Comparison of ENCODE assay signal across 29 mouse cellular contexts in the genomic region with DNA sequence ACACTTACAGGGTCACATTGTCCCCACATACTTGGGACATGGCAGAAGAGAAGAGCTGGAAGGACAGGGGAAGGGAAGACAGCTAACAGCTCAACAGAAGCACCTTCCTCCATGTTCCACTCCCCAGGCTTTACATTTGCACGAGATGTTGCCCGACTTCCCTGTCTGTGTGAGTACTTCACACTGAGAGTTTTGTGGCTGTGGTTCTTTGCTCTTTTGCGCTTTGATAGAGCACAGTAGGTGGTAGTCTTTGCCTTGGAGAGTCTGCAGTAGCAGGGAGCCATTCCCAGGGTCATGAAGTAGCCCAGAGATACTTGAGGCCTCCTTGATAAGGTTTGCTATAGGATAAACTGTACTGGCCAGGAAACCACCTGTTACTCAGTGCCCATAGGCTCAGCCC.
"Had no signal": no experiment of that assay in that cellular context is flagged by ENCODE, and none has a peak within 500 bp of the region (broad histone marks: within the 10 kb centered on the region; RNA-seq: fewer than 3 reads in every experiment).

No protein-coding gene starts in this region.

- H3K9ac ChIP-seq: heart, embryonic 12.5 days; heart, embryonic 13.5 days; heart, embryonic 15.5 days; hindbrain, embryonic 12.5 days; hindbrain, embryonic 13.5 days; hindbrain, embryonic 14.5 days; hindbrain, embryonic 15.5 days; intestine, embryonic 15.5 days; kidney, embryonic 15.5 days had no signal

- H3K27me3 ChIP-seq: heart, embryonic 12.5 days; heart, embryonic 13.5 days; heart, embryonic 15.5 days; hindbrain, embryonic 12.5 days; hindbrain, embryonic 13.5 days; hindbrain, embryonic 15.5 days; intestine, embryonic 15.5 days; kidney, embryonic 15.5 days had no signal

- H3K36me3 ChIP-seq: heart, embryonic 12.5 days; heart, embryonic 13.5 days; heart, embryonic 15.5 days; hindbrain, embryonic 12.5 days; hindbrain, embryonic 13.5 days; hindbrain, embryonic 15.5 days; intestine, embryonic 15.5 days had no signal

- H3K4me3 ChIP-seq: heart, embryonic 12.5 days; heart, embryonic 13.5 days; heart, embryonic 15.5 days; hindbrain, embryonic 10.5 days; hindbrain, embryonic 12.5 days; hindbrain, embryonic 13.5 days; hindbrain, embryonic 15.5 days; intestine, embryonic 15.5 days; kidney, embryonic 15.5 days; layer of hippocampus, adult 2 months; left cerebral cortex, adult 2 months had no signal

- H3K27ac ChIP-seq: heart, embryonic 13.5 days; heart, embryonic 15.5 days; hindbrain, embryonic 10.5 days; hindbrain, embryonic 12.5 days; hindbrain, embryonic 13.5 days; hindbrain, embryonic 14.5 days; hindbrain, embryonic 15.5 days; hindbrain, postnatal 0 days; intestine, embryonic 15.5 days; kidney, embryonic 15.5 days; kidney, postnatal 0 days; layer of hippocampus, adult 2 months; left cerebral cortex, adult 2 months had no signal

- H3K4me1 ChIP-seq: heart, embryonic 12.5 days; heart, embryonic 15.5 days; hindbrain, embryonic 10.5 days; hindbrain, embryonic 12.5 days; hindbrain, embryonic 13.5 days; hindbrain, embryonic 15.5 days; intestine, embryonic 15.5 days; kidney, embryonic 15.5 days had no signal

- DNase-seq: heart, postnatal 10 days; heart, postnatal 14 days; heart, postnatal 36 days; heart, postnatal 4 days; kidney, adult 11 months; kidney, adult 18-20 months; kidney, adult 2 months; kidney, adult 8-10 months; kidney, adult 9 months; kidney, postnatal 10 days; kidney, postnatal 25 days; kidney, postnatal 36 days; kidney, postnatal 4 days; layer of hippocampus, adult 9-11 months; layer of hippocampus, postnatal 36 days had no signal
